Mouse (Mus musculus) urinary bladder, postnatal 4 days (tissue): Measurements from ENCODE around the gene Hamp.
A peak's percentile ranks its signal among the peaks of the same experiment; 100 is the strongest.

Source experiments
- DNase-seq, 2 experiments: peaks; one replicate each; pipeline ENCODE4 v3.0.0; 2021 to 2022; ENCODE audit warnings: low spot score in 2 of 2

The Hamp gene

DNA sequence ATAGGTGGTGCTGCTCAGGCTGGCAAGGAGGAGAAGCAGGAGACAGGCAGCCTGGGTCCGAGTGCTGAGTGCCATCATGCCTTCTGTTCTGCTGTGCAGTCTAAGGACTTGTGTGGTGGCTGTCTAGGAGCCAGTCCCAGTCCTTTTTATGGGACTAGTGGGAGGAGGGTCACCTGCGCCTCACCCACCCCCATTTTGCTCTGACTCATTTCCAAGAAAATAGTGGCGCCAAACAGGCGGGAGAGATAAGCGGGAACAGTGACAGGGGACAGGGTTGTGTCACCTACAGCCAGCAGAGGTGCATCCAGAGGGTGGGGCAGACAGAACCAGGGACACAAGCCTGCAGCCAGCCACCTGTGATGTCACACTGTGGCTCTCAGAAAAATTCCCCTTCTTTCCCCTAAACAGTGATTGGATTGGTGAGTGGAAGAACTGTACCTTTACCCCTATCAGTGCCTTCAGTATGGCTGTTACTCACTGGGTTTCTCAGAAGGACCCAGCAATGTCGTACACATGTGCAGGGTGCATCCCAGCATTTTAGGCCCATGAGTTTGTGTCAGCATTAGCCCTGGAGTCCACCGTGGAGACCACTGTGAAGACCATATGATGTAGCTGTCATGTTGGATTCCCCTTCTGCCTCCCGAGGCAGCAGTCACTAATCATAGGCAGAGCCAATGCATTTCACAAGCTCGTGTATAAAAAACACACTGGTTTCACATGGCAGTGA, at the start of gene Hamp:
Gene Hamp, minus strand, starts transcription at position 124 of the 727 bp plus-strand sequence.
- no peak for DNase-seq

DNA sequence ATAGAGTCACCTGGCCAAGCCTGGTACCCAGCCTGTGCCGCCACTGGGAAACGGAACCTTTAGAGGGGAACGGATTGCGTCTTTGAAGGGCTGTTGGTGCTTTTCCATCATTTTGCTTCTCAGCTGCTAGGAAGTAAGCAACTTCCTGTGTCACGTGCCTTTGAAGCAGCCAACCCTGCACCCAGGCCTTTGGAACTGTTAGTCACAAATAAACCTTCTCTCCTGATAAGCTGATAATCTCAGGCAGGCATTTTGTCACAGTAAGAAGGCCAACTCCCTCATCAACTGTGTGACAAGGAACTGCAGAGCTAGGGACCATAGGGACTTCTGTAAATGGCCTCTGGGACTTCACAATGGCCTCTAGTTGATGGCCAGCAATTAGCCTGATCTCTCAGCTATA, 48.3 kb upstream of the Hamp start:
- no peak for DNase-seq

DNA sequence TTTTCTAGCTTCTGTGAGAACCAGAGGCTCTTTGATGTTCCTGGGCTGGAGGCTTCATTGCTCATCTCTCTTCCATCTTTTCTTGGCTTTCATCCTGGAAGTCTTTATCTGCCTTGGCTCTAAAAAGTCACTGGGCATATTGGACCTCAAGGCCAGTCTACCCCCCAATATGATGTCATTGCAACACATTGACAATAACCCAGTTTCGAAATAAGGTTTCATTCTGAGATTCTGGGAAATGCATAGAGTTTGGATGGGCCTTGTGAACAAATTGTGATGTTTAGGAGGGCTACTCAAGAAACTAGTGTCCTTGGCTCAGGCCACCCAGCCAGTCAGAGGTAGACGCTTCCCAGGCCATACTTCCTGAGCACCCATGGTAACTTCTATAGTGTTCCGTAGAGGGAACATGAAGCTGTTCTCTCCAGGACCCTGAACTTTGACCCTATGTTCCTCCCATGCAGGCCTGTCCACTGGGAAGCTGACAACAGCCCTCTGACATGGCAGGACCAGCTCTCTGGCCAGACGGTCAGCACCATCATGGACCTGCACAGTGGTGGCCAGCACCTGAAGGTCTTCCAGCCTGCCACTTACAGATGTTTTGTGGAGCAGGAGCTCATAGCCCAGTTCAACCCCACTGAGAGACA, 44.8 kb upstream of the Hamp start:
- DNase-seq: no peak

DNA sequence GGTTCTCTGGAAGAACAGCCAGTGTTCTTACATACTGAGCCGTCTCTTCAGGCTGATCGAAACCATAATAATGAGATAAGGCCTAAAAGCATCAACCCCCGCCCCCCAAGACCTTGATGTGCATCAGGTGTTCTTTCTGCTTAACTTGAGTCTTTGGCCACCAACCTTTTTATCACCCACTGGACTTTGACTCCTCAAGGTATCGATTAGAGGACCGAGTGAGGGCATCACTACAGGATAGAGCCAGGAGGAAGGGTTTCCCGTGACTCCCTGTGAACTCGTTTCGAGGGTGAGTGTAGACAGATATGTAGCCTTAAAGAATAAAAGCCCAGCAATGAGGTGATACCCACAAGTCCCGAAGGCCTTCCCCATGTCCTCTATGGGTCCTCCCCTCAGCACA, 41.5 kb upstream of the Hamp start:
- DNase-seq: no peak

DNA sequence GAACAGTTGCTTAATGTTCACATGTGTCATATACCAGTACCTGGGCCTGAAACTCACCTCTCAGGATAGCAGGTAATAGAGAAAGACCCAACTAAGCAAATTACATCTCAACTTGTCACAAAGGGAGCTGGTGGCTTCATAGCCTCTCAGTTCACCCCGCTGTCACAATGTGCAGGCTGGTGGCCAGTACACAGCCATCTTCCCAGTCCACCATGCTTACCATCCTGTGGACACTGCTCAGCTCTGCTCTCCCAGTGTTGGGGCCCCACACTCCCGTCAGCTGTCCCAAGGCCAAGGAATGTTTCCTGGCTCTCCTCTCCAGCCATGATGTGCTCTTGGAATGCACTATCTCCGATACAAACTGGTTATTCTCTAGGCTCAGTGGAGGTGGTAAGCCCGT, 37.9 kb upstream of the Hamp start:
- no peak for DNase-seq

DNA sequence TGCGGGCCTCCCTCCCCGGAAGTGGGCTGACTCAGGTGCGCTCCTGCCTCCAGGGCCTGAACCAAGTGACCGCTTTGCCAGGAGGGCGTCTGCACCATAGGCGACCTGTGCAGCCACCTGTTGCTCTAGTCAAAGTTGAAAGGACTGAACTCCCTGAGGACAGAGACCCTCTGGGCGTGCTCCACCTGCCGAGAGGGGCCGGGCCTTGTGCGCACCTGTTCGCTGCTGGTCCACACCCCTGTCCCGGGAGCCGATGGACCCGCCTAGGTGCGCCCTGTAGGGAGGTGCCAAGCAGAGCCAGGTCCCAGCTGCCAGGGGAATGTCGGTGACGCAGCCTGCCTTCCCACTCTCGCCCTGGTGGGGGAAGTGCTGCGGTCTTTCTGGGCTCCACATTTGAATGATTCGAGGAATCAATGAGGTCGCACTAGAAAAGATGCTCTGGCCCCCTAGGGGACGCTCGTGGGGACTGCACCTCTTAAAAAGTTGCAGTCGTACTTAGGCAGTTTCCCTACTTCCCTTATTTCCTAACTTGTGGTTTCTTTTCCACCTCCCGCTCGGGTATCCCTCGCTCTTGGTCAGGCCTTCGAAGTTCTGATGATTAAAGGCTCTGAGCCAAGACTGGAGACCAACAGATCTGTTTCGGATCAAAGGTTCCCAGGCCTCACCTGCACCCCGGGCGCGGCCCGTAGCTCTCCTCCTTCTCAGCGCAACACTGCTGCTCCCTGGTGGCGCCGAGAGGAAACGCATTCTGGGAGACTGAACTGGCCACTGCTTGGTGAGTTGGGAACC, 29.9 kb upstream of the Hamp start, which contains the start of gene Fam187b:
Gene Fam187b, plus strand, starts transcription at position 290 of the 789 bp plus-strand sequence.
- DNase-seq: peak; percentile 85 to 92

DNA sequence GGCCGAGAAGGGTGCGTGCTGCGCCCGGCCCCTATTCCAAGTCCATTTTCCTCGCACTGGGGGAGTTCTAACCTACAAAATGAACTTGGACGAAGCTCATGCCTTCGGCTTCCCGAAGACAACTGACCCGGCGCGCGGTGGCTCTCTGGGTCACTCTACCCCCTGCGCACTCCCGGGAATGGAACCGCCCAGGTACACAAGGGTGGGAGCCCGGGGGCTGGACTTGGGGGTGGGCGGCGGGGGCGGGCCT, 29.3 kb upstream of the Hamp start, which contains the start of gene Lsr:
Gene Lsr, minus strand, starts transcription at position 214 of the 250 bp plus-strand sequence.
- DNase-seq: no peak

DNA sequence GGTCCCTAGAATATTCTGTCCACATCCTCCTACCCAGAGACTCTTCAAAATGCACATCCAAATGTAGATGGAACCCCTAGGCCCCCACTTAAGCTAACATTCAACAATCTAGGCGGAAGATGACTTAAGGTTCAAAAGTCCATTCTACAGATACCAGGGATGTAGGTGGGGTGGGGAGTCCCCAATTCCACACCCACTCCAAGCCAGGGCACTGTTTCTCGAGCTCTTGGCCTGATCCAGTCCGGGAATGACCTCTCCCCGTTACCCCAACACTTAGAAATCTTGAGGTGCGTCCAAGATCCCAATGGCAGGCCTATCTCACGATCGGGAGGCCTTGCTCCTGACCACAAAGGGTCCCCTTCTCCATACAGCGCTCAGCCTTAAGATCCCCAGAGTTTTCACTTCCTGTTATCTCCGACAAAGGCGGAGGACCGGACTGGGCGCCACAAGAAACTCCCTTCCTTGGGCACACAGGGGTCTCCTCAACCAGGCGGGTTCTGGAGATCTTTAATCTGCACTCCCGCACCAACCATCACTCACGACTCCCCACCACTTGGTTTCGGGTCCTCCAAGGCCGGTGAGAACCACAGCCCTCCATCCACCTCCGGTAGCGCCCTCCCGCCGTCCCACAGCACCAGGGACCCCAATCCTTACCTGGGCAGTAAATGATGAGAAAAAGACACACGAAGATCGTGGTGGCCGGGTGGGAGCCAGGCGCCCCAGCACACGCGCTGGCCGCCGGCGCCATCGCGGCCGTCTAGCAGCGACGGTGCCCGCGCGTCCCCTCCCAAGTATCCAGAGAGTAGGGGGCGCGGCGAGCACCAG, 28.8 kb upstream of the Hamp start:
- DNase-seq: no peak

DNA sequence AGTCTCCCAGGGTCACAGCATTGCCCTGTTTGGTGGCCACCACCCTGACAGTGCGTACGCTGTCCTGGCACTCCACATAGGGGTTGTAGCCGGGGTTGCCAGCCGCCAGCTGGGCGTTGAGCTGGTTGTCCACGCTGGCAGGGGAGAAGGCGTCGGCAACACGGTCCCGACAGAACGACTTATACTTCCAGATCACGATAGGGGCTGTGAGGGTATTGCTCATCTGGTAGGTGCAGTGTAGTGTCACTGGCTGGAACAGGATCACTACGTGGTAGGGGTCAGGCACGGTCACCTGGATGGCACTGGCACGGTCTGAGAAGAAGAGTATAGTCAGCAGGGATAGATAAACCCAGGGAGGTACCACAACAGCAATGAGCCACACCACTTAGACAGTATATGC, 28.1 kb upstream of the Hamp start:
- DNase-seq: no peak

DNA sequence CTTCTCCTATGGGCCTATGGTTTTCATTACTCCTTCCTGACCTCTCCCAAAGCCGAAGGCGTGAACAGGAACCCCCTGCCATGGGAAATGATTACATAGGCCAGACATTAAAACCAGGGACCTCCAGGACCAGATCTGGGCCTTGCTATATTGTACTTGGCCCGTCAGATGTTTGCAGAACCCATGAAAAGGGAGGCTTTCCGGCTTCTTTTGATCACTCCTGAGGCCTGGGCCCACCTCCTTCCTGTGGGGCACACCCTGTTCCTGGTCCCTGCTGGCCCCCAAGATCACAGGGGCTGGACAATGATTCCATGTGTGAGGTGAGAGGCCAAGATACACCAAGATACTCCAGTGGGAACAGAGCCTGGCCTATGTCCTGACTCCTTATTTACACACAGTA, 25.3 kb upstream of the Hamp start:
- DNase-seq: no peak

DNA sequence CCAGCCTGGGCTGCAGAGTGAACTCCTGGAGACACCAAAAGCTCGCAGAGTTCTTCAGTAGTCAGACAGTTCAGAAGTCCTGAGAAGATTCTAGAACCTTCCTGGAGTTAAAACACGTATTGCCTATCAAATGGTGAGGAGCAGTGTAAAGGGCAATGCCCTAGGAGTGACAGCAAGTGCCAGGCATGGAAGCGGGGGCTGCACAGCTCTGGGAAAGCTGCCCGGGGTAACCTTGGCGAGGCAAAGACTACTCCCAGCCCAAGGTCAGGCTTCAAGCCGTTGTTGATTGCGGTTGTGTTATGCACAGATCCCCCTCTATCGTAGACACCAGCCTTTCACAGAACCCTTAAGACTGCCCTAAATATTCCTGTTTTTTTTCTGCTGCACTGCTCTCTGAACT, 24.8 kb upstream of the Hamp start:
- DNase-seq: no peak

DNA sequence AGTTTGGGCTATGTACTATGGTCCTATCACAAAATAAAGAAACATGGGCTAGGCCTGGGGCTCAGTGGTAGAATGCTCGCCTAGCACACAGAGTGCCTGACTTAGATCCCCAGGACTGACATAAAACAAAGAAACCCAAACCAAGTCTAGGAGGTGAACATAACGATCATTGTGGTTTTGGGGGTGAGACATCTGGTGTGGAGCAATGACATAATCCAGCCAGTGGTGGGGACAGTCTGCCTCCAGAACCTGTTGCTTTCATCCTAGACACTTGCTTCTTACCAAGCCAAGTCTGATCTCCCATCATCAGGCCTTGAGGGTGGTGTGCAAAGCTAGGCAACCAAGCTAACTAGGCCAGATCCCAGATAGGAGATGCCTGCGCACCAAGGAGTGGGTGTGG, 22.8 kb upstream of the Hamp start:
- no peak for DNase-seq

DNA sequence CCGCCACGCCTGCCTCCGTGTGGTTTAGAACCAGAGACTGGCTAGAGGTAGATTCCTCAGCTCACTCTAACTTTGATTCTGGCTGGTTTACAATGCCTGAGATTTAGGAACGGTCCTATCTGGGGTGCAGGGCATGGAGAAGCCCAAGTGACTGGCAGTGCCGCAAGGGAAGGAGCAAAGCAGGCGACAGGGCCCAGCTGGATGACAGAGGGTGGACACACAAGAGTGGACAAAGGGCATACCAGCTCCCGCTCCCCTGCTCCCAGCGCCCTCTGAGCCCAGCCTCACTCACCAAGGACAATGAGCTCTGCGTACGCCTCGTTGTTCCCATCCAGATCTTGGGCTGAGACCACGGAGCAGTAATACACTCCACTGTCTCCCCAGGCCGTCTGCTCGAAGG, 21.8 kb upstream of the Hamp start:
- DNase-seq: no peak

DNA sequence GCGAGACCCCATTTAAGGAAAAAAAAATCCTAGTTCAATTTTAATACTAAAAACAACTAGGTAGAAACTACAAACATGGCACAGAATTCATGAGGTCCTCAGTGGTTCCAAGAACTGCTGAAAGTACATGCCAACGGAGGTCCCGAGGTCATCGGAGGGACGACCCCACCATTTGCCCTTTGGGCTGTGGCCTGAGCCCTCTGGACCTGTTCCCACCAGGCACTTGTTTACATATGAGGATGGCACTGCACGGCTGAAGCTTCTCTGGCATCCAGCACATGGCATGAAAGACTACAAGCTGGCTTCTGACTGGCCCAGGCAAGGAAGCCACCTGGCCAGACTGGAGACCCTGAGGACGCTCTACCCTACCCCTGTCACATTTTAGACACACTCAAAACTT, 20.5 kb upstream of the Hamp start:
- DNase-seq: no peak

DNA sequence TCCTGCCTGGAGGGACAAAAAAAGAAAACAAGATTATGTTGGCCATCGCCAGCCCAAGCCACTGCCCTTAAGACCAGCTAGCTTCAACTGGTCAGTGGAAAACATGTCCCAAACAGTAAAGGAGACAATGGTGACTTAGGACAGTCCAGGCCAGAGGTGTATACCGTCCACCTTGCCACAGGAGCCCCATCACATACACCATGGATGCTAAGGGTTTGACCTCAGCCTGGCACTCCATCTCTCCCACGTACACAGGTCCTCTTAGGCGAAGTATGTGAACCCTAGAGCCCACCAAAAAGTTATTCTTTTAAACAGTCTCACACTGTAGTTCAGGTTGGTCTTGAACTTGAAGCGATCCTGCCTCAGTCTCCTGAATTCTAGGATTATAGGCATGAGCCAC, 19.0 kb upstream of the Hamp start:
- DNase-seq: no peak

DNA sequence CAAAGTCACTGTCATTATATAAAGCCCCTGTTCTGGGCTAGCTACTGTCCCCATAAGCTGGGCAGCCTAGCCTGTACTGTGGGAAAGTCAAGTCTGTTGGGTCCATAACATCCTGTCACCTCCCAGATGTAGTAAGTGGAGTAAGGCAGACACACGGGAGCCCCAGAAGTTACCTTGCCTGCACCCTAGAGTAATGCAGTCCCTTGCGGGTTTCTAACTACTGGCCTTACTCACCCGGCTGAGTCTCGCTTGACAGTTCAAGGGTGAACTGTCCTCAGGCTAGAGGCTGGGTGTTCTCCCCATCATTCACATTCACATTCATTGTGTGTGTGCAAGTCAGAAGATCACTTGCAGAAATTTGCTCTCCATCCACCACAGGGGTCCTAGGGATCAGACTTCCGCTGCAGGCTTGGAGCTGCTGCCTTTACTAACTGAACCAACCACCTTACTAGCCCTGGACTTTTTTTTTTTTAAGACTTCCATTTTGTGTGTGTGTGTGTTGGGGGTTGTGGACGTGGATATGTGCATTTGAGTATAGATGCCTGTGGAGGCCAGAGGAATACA, 16.0 kb upstream of the Hamp start:
- DNase-seq: no peak

DNA sequence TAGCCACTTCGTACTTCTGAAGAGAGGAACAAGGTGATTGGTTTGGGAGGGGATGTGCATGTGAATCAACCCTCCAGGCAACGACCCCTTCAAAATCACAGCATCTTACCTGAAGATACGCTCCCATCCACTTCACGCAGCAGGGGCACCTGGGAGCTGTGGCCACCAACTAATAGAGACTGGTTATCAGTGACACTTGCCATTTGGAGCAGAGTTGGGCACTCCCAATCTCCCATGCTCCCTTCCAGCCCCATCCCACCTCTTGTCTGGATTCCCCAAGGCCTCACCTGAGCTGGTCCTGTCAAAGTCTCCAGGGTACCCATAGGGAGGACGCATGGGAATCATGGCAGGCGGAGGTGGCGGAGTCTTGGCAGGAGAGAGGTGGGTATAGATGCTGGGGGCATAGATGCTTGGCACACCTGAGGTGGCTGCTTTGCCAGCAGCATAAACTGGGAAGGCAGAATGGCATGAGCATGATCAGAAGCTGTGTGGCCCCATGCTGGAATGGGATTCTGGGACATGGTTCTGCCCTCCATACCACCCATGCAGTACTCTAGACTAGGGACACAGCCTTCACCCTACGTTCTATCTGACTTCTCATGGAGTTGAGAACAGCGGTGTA, 15.1 kb upstream of the Hamp start:
- no peak for DNase-seq

DNA sequence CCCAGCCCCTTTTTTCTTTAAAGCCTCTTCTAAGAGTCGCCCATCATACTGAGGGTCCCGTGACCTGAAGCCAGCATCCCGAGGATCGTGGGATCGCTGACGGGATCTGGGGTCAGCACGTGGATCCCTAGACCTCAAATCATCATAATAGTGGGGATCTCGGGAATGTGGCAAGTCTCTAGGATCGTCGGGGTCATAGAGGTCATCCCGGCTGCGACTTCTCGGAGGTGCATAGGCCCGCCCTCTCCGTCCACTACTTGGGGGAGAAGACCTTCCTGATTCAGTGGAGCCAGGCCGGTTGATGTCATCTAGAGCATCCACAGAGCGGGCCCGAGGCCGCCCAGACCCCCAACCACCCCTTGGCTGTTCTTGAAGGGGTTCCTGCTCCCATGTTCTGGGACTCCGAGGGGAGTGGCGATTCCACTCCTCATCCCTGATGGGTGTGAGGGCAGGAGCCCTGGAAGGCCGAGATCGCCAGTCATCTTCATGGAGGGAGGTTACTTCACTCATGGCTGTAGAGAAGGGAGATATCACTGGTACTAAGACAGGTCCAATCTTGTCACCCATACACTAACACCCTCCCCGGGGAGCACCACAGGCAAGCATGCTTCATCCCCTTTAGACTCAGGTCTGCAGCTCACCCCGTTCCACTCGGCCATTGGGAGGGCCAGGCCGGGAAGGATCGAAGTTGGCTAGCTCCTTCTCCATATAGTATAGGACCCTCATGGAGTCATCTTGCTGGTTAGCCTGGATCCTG, 14.5 kb upstream of the Hamp start:
- no peak for DNase-seq

DNA sequence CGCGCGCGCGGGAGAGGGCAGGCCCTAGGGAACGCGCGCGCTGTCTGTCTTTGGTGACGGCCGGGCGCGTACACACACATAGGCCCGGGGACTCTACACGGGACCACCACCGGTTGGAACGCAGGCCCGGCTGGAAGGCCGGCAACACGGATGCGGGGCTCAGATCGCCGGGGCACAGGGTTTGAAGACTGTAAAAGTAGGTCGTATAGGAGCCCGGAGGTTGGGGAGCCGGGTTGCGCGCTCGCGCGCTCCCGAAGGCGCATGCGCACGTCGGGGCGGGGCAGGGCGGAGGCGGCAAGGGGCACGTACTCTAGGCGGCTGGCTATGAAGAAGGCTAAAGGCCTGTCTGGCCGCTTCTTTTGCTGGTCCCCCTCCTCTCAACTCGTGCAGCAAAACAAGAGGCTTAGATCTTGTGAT, 13.5 kb upstream of the Hamp start:
- DNase-seq: peak; percentile 91

DNA sequence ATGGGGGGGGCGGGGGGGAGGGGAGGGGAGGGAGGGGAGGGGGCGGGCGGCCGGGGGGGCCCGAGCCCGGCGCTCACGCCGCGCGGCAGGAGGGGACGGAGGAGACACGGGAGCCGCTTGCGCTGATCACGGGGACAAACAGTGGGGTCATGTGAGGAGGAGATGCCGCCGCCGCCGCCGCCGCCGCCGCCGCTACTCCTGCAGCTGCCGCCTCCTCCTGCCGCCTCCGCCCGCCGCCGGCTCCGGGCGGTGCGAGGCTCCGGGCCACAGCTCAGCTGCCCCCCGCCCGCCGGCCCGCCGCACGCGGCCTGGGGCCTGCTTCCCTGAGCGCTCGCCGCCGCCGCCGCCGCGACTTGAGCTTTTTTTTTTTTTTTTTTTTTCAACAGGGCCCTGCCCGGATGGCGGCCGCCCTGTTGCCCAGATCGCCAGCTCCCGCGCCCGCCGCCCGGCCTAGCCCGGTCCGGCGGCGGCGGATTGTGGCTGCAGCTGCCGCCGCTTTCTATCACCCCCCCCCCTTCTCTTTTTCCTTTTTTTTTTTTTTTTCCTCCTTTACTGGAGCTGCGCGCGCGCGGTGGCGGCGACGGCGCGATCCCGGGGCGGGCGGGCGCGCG, 13.0 kb upstream of the Hamp start, which contains the start of gene Usf2:
Gene Usf2, minus strand, starts transcription at position 48 of the 611 bp plus-strand sequence.
- DNase-seq: peak; percentile 78 to 83
